30 mouse cellular contexts compared by ENCODE assay signal in the genomic region with DNA sequence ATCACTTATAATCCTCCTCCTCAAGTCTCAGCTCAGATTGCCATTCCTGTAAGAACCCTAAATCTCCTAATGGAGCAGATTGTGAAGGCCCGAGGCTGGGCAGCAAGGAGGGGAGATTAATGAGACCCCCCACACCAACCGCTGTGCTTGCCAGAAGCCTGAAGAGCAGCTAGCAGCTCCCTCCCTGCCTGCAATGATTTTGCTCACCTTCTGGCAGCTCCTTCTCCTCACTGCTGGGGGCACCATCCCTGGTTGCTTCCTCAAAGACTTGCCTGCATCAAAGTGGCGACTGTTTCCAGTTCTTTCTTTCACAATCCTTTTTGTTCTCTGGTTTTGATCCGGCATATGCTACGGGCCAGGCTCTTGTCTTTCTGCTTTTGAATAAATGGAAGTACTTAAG.
DNase-seq lines count a peak whose midpoint lies in the region; ATAC-seq and TF ChIP-seq lines count a peak whose summit lies in the region.
"Had no signal": no experiment of that assay in that cellular context is flagged by ENCODE, and none has a peak within 500 bp of the region (broad histone marks: within the 10 kb centered on the region; RNA-seq: fewer than 3 reads in every experiment).

No protein-coding gene starts in this region.

- peak; percentile 70 for DNase-seq in left cerebral cortex, postnatal 4 days
- DNase-seq in left cerebral cortex, adult 8-10 months (ENCODE audit: low spot score in 2 of 2) = no peak
- peak; percentile 42 for DNase-seq in brain, adult 2 months (ENCODE audit: low read depth, low spot score)
- DNase-seq in midbrain, postnatal 0 days (ENCODE audit: low spot score) = peak; percentile 49
- no peak for DNase-seq in right cerebral cortex, adult 2 months (ENCODE audit: low spot score in 2 of 2)
- DNase-seq: adrenal gland, postnatal 25 days; cerebellum, adult 8-10 months; gastrocnemius, postnatal 25 days; heart, adult 11 months; heart, postnatal 36 days; kidney, adult 8-10 months; kidney, postnatal 4 days; liver, embryonic 13.5 days; lung, adult 18-20 months; lung, postnatal 4 days; thymus, adult 2 months; thymus, postnatal 36 days had no signal

- H3K4me2 ChIP-seq in forebrain, embryonic 13.5 days = no peak overlapping the region
- H3K4me2 ChIP-seq in forebrain, embryonic 16.5 days (ENCODE audit: low read length) = no peak overlapping the region
- H3K4me2 ChIP-seq in midbrain, postnatal 0 days (ENCODE audit: low read depth, low read length, poor library complexity, severe bottlenecking) = no peak overlapping the region
- H3K4me2 ChIP-seq: embryonic facial prominence, embryonic 13.5 days; limb, embryonic 15.5 days; liver, embryonic 13.5 days; neural tube, embryonic 15.5 days had no signal

- H3K27ac ChIP-seq in forebrain, embryonic 13.5 days = 0 out of 2 replicates have a peak overlapping the region, but pooled peaks have one; percentile 4
- H3K27ac ChIP-seq in forebrain, embryonic 16.5 days (ENCODE audit: low read length) = no peak overlapping the region
- H3K27ac ChIP-seq in midbrain, postnatal 0 days (ENCODE audit: low read depth, low read length) = no peak overlapping the region
- H3K27ac ChIP-seq: embryonic facial prominence, embryonic 13.5 days; forebrain, embryonic 10.5 days; heart, embryonic 10.5 days; kidney, postnatal 0 days; limb, embryonic 10.5 days; limb, embryonic 15.5 days; liver, embryonic 13.5 days; neural tube, embryonic 15.5 days had no signal

- intact Hi-C loops in left cerebral cortex, postnatal 4 days (cut with DNase I) = no loop called here

- H3K4me1 ChIP-seq in forebrain, embryonic 13.5 days = peaks cover 9% of the 10 kb centered on the region
- H3K4me1 ChIP-seq in forebrain, embryonic 16.5 days (replicated peaks; ENCODE audit: control insufficient read depth, insufficient read depth, low read length) = no peaks in the 10 kb centered on the region
- no peaks in the 10 kb centered on the region for H3K4me1 ChIP-seq in midbrain, postnatal 0 days (ENCODE audit: insufficient read depth, low read length)
- H3K4me1 ChIP-seq: embryonic facial prominence, embryonic 13.5 days; heart, embryonic 10.5 days; limb, embryonic 10.5 days; limb, embryonic 15.5 days; megakaryocyte, embryonic 14.5 days had no signal

- H3K9ac ChIP-seq in forebrain, embryonic 13.5 days = no peak overlapping the region
- H3K9ac ChIP-seq in forebrain, embryonic 16.5 days (replicated peaks; ENCODE audit: low read depth, low read length) = no peak overlapping the region
- H3K9ac ChIP-seq in midbrain, postnatal 0 days (replicated peaks; ENCODE audit: low read length, poor library complexity, severe bottlenecking) = no peak overlapping the region
- H3K9ac ChIP-seq: embryonic facial prominence, embryonic 13.5 days; limb, embryonic 15.5 days; liver, embryonic 13.5 days; neural tube, embryonic 15.5 days had no signal

- ATAC-seq in forebrain, embryonic 13.5 days = peak; percentile 24; the same call in 1 of the 2 replicates
- ATAC-seq in forebrain, embryonic 16.5 days = no peak
- no peak for ATAC-seq in midbrain, postnatal 0 days (ENCODE audit: low FRiP score)
- ATAC-seq: CD4-positive, CD25-positive, alpha-beta regulatory T cell, adult 4 months; intestine, embryonic 16.5 days; lung, postnatal 0 days had no signal

- H3K36me3 ChIP-seq in forebrain, embryonic 13.5 days (ENCODE audit: poor library complexity, severe bottlenecking) = no peaks in the 10 kb centered on the region
- H3K36me3 ChIP-seq in forebrain, embryonic 16.5 days (ENCODE audit: control insufficient read depth, insufficient read depth) = no peaks in the 10 kb centered on the region
- no peaks in the 10 kb centered on the region for H3K36me3 ChIP-seq in midbrain, postnatal 0 days (ENCODE audit: insufficient read depth, low read length)
- H3K36me3 ChIP-seq: embryonic facial prominence, embryonic 13.5 days; forebrain, embryonic 10.5 days; heart, embryonic 10.5 days; limb, embryonic 10.5 days; limb, embryonic 15.5 days; liver, embryonic 13.5 days; neural tube, embryonic 15.5 days had no signal

- TF ChIP-seq CTCF in midbrain, postnatal 0 days (IDR thresholded peaks at IDR 0.05) = no peak

- H3K4me3 ChIP-seq in forebrain, embryonic 13.5 days = no peak overlapping the region
- H3K4me3 ChIP-seq in forebrain, embryonic 16.5 days (replicated peaks; ENCODE audit: low read length) = no peak overlapping the region
- no peak overlapping the region for H3K4me3 ChIP-seq in midbrain, postnatal 0 days (ENCODE audit: low read depth, low read length)
- H3K4me3 ChIP-seq: embryonic facial prominence, embryonic 13.5 days; forebrain, embryonic 10.5 days; heart, embryonic 10.5 days; limb, embryonic 10.5 days; limb, embryonic 15.5 days; liver, embryonic 13.5 days; megakaryocyte, embryonic 14.5 days; neural tube, embryonic 15.5 days had no signal

- H3K9me3 ChIP-seq in forebrain, embryonic 13.5 days (replicated peaks) = no peaks in the 10 kb centered on the region
- no peaks in the 10 kb centered on the region for H3K9me3 ChIP-seq in forebrain, embryonic 16.5 days (ENCODE audit: control insufficient read depth, low read length)
- H3K9me3 ChIP-seq in midbrain, postnatal 0 days (ENCODE audit: low read length) = no peaks in the 10 kb centered on the region
- H3K9me3 ChIP-seq: embryonic facial prominence, embryonic 13.5 days; forebrain, embryonic 10.5 days; heart, embryonic 10.5 days; limb, embryonic 10.5 days; limb, embryonic 15.5 days; liver, embryonic 13.5 days; megakaryocyte, embryonic 14.5 days; neural tube, embryonic 15.5 days had no signal

- H3K27me3 ChIP-seq in forebrain, embryonic 13.5 days = no peaks in the 10 kb centered on the region
- H3K27me3 ChIP-seq in forebrain, embryonic 16.5 days (replicated peaks; ENCODE audit: control insufficient read depth, insufficient read depth, low read length) = no peaks in the 10 kb centered on the region
- H3K27me3 ChIP-seq in midbrain, postnatal 0 days (ENCODE audit: insufficient read depth, low read length) = no peaks in the 10 kb centered on the region
- H3K27me3 ChIP-seq: embryonic facial prominence, embryonic 13.5 days; limb, embryonic 15.5 days; liver, embryonic 13.5 days; megakaryocyte, embryonic 14.5 days; neural tube, embryonic 15.5 days had no signal

- WGBS in forebrain, embryonic 13.5 days = 18% methylated on average over 5 of the region's 5 CpGs
- 23% methylated on average over 5 of the region's 5 CpGs for WGBS in forebrain, embryonic 16.5 days
- 26% methylated on average over 5 of the region's 5 CpGs for WGBS in midbrain, postnatal 0 days

Comparison
In these comparisons a context has a peak if more than half of its experiments do, and no peak if none do; other contexts are left out.
1. DNase-seq: peak in left cerebral cortex, postnatal 4 days (single experiment), brain, adult 2 months (single experiment) and midbrain, postnatal 0 days (single experiment); none in left cerebral cortex, adult 8-10 months (0 of 2) and right cerebral cortex, adult 2 months (0 of 2).